Mouse (Mus musculus): Measurements from ENCODE around the gene Flii.

DNA sequence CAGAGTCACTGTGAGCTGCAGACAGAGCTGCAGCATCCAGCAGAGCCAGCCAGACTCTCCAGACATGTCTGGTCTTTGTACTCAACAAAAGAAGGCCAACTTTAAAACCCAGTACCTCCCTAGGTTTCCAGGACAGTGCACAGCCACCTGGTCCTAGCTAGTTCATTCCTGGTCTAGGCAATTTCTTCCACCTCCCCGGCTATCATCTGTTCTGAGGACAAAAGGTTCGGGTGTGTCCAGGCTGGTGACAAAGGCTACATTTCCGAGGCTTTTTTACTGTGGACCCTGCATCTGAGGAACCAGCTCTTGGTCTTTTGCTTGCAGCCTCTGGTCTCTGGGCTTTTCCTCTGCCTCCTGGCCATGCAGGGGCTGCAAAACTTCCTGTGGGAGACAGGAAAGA lies 13.3 kb upstream of the Flii start:
- TF ChIP-seq CTCF (IDR thresholded peaks at IDR 0.05; ENCODE audit: borderline replicate concordance, extremely low read depth, insufficient read depth, insufficient read length) (no peak), POLR2A (IDR thresholded peaks at IDR 0.05; ENCODE audit: borderline replicate concordance, extremely low read depth, insufficient read depth, insufficient read length, poor library complexity, severe bottlenecking) (no peak)

Measured in brain, embryonic 14.5 days (tissue).